Mouse (Mus musculus) myocyte (in vitro differentiated cells): Measurements from ENCODE around the gene Tdrd9. TPM values are rescaled to one million over a fixed set of nuclear protein-coding genes. Genes with fewer than 3 reads are reported as not detected.
"Not testable (repeated sequence)": the region's sequence is repeated elsewhere in the genome, so short reads cannot be mapped to it uniquely, and the experiment has no call there.

ENCODE experiments used
- H3K27me3 ChIP-seq: one replicate; pipeline ENCODE4 v1.6.1; 2011; ENCODE audit not compliant: control insufficient read depth, insufficient read depth, insufficient read length
- H3K36me3 ChIP-seq: one replicate; pipeline ENCODE4 v1.6.1; 2011; ENCODE audit not compliant: control insufficient read depth, insufficient read depth
- H3K4me2 ChIP-seq: one replicate; pipeline ENCODE4 v1.6.1; 2011; ENCODE audit warnings: low read depth, control low read depth
- H3K4me3 ChIP-seq: one replicate; pipeline ENCODE4 v1.5.1; 2011; ENCODE audit warnings: mild to moderate bottlenecking, control low read depth, moderate library complexity
- H3K79me2 ChIP-seq: one replicate; pipeline ENCODE4 v1.6.1; 2011; ENCODE audit not compliant: control insufficient read depth, insufficient read depth
- H3ac ChIP-seq: one replicate; pipeline ENCODE4 v1.6.1; 2011; ENCODE audit not compliant: control insufficient read depth, insufficient read length
- CEBPB ChIP-seq: IDR thresholded peaks from 2 replicates; pipeline ENCODE4 v1.6.1; 2011; ENCODE audit warnings: mild to moderate bottlenecking, moderate library complexity; ENCODE audit not compliant: poor library complexity, insufficient read depth, severe bottlenecking
- E2F4 ChIP-seq: IDR thresholded peaks from one replicate; pipeline ENCODE4 v1.6.1; 2011; ENCODE audit warnings: mild to moderate bottlenecking, control low read depth, moderate library complexity; ENCODE audit not compliant: insufficient read depth
- MAX ChIP-seq: IDR thresholded peaks from one replicate; pipeline ENCODE4 v1.6.1; 2011; ENCODE audit warnings: low read depth, mild to moderate bottlenecking, control low read depth
- MYOD1 ChIP-seq, 3 experiments: IDR thresholded peaks; one replicate each; pipeline ENCODE4 v1.6.1; 2011; ENCODE audit warnings: control low read depth in 2 of 3, low read depth in 2 of 3, mild to moderate bottlenecking in 2 of 3, moderate library complexity in 1 of 3; ENCODE audit not compliant: insufficient read length in 2 of 3, control insufficient read depth in 1 of 3
- MYOG ChIP-seq, 3 experiments: IDR thresholded peaks; one replicate each; pipeline ENCODE4 v1.6.1; 2011; ENCODE audit warnings: control low read depth in 2 of 3, low read depth in 2 of 3, mild to moderate bottlenecking in 2 of 3; ENCODE audit not compliant: insufficient read length in 2 of 3, control insufficient read depth in 1 of 3, insufficient read depth in 1 of 3
- POLR2A ChIP-seq: IDR thresholded peaks from one replicate; pipeline ENCODE4 v1.6.1; 2011; ENCODE audit warnings: low read depth, mild to moderate bottlenecking, control low read depth, moderate library complexity; ENCODE audit not compliant: insufficient read length
- POLR2AphosphoS2 ChIP-seq: IDR thresholded peaks from one replicate; pipeline ENCODE4 v1.6.1; 2011; ENCODE audit warnings: low read depth, control low read depth; ENCODE audit not compliant: insufficient read length
- REST ChIP-seq: IDR thresholded peaks from one replicate; pipeline ENCODE4 v1.6.1; 2011; ENCODE audit warnings: mild to moderate bottlenecking, control low read depth, moderate library complexity; ENCODE audit not compliant: insufficient read depth, insufficient read length
- SRF ChIP-seq: IDR thresholded peaks from one replicate; pipeline ENCODE4 v1.6.1; 2011; ENCODE audit warnings: low read depth; ENCODE audit not compliant: control insufficient read depth, insufficient read length
- TCF12 ChIP-seq: IDR thresholded peaks from one replicate; pipeline ENCODE4 v1.6.1; 2011; ENCODE audit warnings: mild to moderate bottlenecking, control low read depth; ENCODE audit not compliant: poor library complexity, insufficient read depth, severe bottlenecking
- TCF3 ChIP-seq: IDR thresholded peaks from one replicate; pipeline ENCODE4 v1.6.1; 2011; ENCODE audit warnings: low read depth, control low read depth; ENCODE audit not compliant: insufficient read length
- USF1 ChIP-seq: IDR thresholded peaks from one replicate; pipeline ENCODE4 v1.6.1; 2011; ENCODE audit warnings: low read depth, mild to moderate bottlenecking, control low read depth, moderate library complexity
- polyA plus RNA-seq: library from polyadenylated mRNA; unstranded; fragments of >200 nt; fragmentation: generic; extraction: Trizol; gene quantifications from one replicate; pipeline ENCODE4 v1.2.1, GENCODE M21; 2012; ENCODE audit warnings: missing spikeins

The Tdrd9 gene
- polyA plus RNA-seq, 1 experiment = 1.7 TPM

- H3K27me3 ChIP-seq = no peaks in the 10 kb centered on the region
- no peaks in the 10 kb centered on the region for H3K36me3 ChIP-seq
- no peaks in the 10 kb centered on the region for H3K79me2 ChIP-seq
- H3K4me2 ChIP-seq = no peak overlapping the region
- TF ChIP-seq POLR2A (no peak), SRF (no peak), POLR2AphosphoS2 (no peak), E2F4 (no peak), MYOD1 (IDR thresholded peaks at IDR 0.05; ENCODE audit: control insufficient read depth in 1 of 3, insufficient read length in 2 of 3, low read depth in 2 of 3) (peak in 1 of 3 experiments; percentile 25), MYOG (IDR thresholded peaks at IDR 0.05; ENCODE audit: control insufficient read depth in 1 of 3, insufficient read depth in 1 of 3, insufficient read length in 2 of 3, low read depth in 2 of 3) (peak in 1 of 3 experiments; percentile 44)
- no peak overlapping the region for H3K4me3 ChIP-seq
- no peak overlapping the region for H3ac ChIP-seq
These were observed 26.2 kb upstream of the Tdrd9 start for GRCm38 (mm10) chr12:111945115-111945514.

- H3K27me3 ChIP-seq, H3K4me3 ChIP-seq, H3ac ChIP-seq, H3K36me3 ChIP-seq, H3K79me2 ChIP-seq: not testable (repeated sequence)
- peak overlapping the region; percentile 44 for H3K4me2 ChIP-seq
These were observed 25.3 kb upstream of the Tdrd9 start for GRCm38 (mm10) chr12:111945765-111946655.

- no peak for TF ChIP-seq MAX
- TF ChIP-seq USF1 = no peak
- no peak for TF ChIP-seq MYOD1 (IDR thresholded peaks at IDR 0.05; ENCODE audit: control insufficient read depth in 1 of 3, insufficient read length in 2 of 3, low read depth in 2 of 3)
- no peak for TF ChIP-seq E2F4
- TF ChIP-seq REST = no peak
- no peak for TF ChIP-seq TCF12
- TF ChIP-seq MYOG (IDR thresholded peaks at IDR 0.05; ENCODE audit: control insufficient read depth in 1 of 3, insufficient read depth in 1 of 3, insufficient read length in 2 of 3, low read depth in 2 of 3) = no peak
- no peak for TF ChIP-seq CEBPB
- no peak for TF ChIP-seq SRF
- Histone ChIP-seq H3ac (no peak overlapping the region), H3K79me2 (no peaks in the 10 kb centered on the region), H3K4me3 (no peak overlapping the region), H3K4me2 (peak overlapping the region; percentile 44), H3K36me3 (no peaks in the 10 kb centered on the region), H3K27me3 (no peaks in the 10 kb centered on the region)
These were observed 24.6 kb upstream of the Tdrd9 start for GRCm38 (mm10) chr12:111946716-111947115.

GRCm38 (mm10) chr12:111950486-111950885, 20.9 kb upstream of the Tdrd9 start:
- TF ChIP-seq USF1 (no peak), MYOD1 (IDR thresholded peaks at IDR 0.05; ENCODE audit: control insufficient read depth in 1 of 3, insufficient read length in 2 of 3, low read depth in 2 of 3) (no peak), REST (no peak), TCF12 (no peak), CEBPB (no peak), SRF (no peak), TCF3 (no peak), E2F4 (no peak), POLR2AphosphoS2 (no peak), MYOG (IDR thresholded peaks at IDR 0.05; ENCODE audit: control insufficient read depth in 1 of 3, insufficient read depth in 1 of 3, insufficient read length in 2 of 3, low read depth in 2 of 3) (no peak), MAX (no peak), POLR2A (no peak)
- Histone ChIP-seq H3K4me2 (peak overlapping the region; percentile 27), H3K27me3 (no peaks in the 10 kb centered on the region), H3K79me2 (no peaks in the 10 kb centered on the region), H3K36me3 (no peaks in the 10 kb centered on the region), H3K4me3 (no peak overlapping the region), H3ac (no peak overlapping the region)

- no peaks in the 10 kb centered on the region for H3K79me2 ChIP-seq
- no peak overlapping the region for H3K4me2 ChIP-seq
- H3K27me3 ChIP-seq = no peaks in the 10 kb centered on the region
- H3K4me3 ChIP-seq = no peak overlapping the region
- H3ac ChIP-seq = no peak overlapping the region
- no peak for TF ChIP-seq MYOG (IDR thresholded peaks at IDR 0.05; ENCODE audit: control insufficient read depth in 1 of 3, insufficient read depth in 1 of 3, insufficient read length in 2 of 3, low read depth in 2 of 3)
- no peak for TF ChIP-seq TCF3
- TF ChIP-seq USF1 = no peak
- no peak for TF ChIP-seq TCF12
- no peak for TF ChIP-seq CEBPB
- no peak for TF ChIP-seq SRF
- no peak for TF ChIP-seq REST
- TF ChIP-seq POLR2AphosphoS2 = no peak
- TF ChIP-seq MAX = no peak
- H3K36me3 ChIP-seq = no peaks in the 10 kb centered on the region
These were observed 19.7 kb upstream of the Tdrd9 start for GRCm38 (mm10) chr12:111951701-111952100.
